Mouse (Mus musculus): ENCODE data around the gene Lnx1. TPM values are rescaled to one million over a fixed set of nuclear protein-coding genes. Genes with fewer than 3 reads are reported as not detected.

Lnx1 gene
- 16.9 and 22.7 TPM in 2 replicates for polyA plus RNA-seq (2015; fragmentation: Nextera tagmentation; extraction: Ambion mirVana)

DNA sequence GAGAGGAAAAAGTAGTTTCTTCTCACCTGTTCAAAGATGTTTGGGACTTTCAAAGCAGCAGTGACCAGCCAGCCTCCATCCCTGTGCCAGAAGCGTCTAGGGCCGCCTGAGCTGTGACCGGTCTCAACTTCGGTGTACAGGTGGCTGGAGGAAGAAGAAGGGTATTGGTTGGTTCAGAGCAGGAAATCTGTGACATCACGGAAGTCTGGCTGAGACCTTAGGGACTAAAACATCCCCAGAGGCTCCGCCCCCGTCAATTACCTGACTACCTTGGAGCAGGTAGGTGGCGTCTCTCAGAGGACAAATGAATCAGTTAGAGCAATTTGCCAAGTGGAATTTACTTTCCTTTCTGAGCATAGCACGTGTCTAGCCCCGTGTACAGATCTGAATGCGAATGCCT, at the start of gene Lnx1:
Lnx1 (minus strand) TSS at position 147 of the 400 bp plus-strand sequence.
- Histone ChIP-seq H3K27me3 (ENCODE audit: control insufficient read depth, insufficient read depth, low read depth, low read length) (peaks cover 3% of the 10 kb centered on the region; the same call in 1 of the 2 replicates), H3K27ac (ENCODE audit: low read length) (no peak within 1 kb of the TSS), H3K9ac (ENCODE audit: low read depth, low read length) (no peak within 1 kb of the TSS), H3K36me3 (ENCODE audit: control insufficient read depth, insufficient read depth, low read length) (no peaks in the 10 kb centered on the region), H3K4me1 (ENCODE audit: control insufficient read depth, insufficient read depth, low read length) (peaks cover 6% of the 10 kb centered on the region), H3K4me3 (ENCODE audit: low read depth, low read length) (no peak within 1 kb of the TSS), H3K9me3 (replicated peaks; ENCODE audit: control insufficient read depth, low read length, poor library complexity, severe bottlenecking) (no peaks in the 10 kb centered on the region), H3K4me2 (ENCODE audit: low read length) (peak within 1 kb of the TSS; percentile 62; the same call in 1 of the 2 replicates)
- WGBS, result 58% methylated on average over 11 of the region's 11 CpGs
- ATAC-seq, result no peak

DNA sequence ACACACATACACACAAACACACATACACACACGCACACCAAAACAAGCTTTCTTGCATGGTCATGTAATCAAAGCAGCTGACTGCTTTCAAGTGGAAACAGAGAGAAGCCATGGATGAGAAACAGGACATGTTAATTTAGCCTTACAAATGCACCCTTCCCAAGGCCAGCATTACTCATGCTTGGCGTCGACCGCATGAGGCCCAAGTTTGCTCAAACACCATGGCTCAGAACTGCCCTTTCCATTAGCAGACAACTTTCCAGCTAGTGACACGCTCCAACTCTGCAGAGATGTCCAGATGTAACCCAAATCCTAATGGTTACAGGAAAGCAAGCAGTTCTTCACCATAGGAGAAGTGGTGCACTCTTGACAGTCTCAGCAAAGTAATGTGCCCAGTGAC, 47.8 kb upstream of the Lnx1 start:
- 88% methylated on average over 5 of the region's 5 CpGs for WGBS
- H3K4me2 ChIP-seq (ENCODE audit: low read length), result no peak overlapping the region
- H3K4me3 ChIP-seq (ENCODE audit: low read depth, low read length), result no peak overlapping the region
- H3K9ac ChIP-seq (ENCODE audit: low read depth, low read length), result no peak overlapping the region
- no peaks in the 10 kb centered on the region for H3K9me3 ChIP-seq (replicated peaks; ENCODE audit: control insufficient read depth, low read length, poor library complexity, severe bottlenecking)
- H3K27me3 ChIP-seq (ENCODE audit: control insufficient read depth, insufficient read depth, low read depth, low read length), result no peaks in the 10 kb centered on the region
- ATAC-seq, result no peak
- H3K27ac ChIP-seq (ENCODE audit: low read length), result no peak overlapping the region
- H3K36me3 ChIP-seq (ENCODE audit: control insufficient read depth, insufficient read depth, low read length), result no peaks in the 10 kb centered on the region
- H3K4me1 ChIP-seq (ENCODE audit: control insufficient read depth, insufficient read depth, low read length), result no peaks in the 10 kb centered on the region

DNA sequence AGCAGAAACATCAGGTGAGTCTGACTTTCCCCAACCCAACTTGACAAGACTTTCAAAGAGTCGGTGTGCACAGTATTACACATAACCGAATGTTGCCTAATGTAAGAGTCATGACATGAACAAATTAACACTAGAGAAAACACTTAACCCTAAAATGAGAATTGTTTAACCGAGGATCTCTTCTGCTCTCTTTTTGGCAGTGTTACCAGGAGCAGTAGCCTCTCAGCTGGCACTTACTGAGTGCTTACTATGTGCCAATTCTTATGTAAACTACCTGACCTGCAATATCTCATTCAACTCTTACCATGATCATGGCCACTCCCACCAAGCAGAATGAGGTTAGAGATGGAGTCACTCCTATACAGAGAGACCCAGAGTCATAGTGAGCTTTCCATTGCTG, 44.8 kb upstream of the Lnx1 start:
- H3K4me2 ChIP-seq (ENCODE audit: low read length), result no peak overlapping the region
- no peak overlapping the region for H3K4me3 ChIP-seq (ENCODE audit: low read depth, low read length)
- no peak overlapping the region for H3K9ac ChIP-seq (ENCODE audit: low read depth, low read length)
- no peaks in the 10 kb centered on the region for H3K9me3 ChIP-seq (replicated peaks; ENCODE audit: control insufficient read depth, low read length, poor library complexity, severe bottlenecking)
- no peaks in the 10 kb centered on the region for H3K27me3 ChIP-seq (ENCODE audit: control insufficient read depth, insufficient read depth, low read depth, low read length)
- H3K27ac ChIP-seq (ENCODE audit: low read length), result no peak overlapping the region
- no peaks in the 10 kb centered on the region for H3K4me1 ChIP-seq (ENCODE audit: control insufficient read depth, insufficient read depth, low read length)
- H3K36me3 ChIP-seq (ENCODE audit: control insufficient read depth, insufficient read depth, low read length), result no peaks in the 10 kb centered on the region
- WGBS, result 88% methylated on average over 3 of the region's 3 CpGs
- ATAC-seq, result no peak

DNA sequence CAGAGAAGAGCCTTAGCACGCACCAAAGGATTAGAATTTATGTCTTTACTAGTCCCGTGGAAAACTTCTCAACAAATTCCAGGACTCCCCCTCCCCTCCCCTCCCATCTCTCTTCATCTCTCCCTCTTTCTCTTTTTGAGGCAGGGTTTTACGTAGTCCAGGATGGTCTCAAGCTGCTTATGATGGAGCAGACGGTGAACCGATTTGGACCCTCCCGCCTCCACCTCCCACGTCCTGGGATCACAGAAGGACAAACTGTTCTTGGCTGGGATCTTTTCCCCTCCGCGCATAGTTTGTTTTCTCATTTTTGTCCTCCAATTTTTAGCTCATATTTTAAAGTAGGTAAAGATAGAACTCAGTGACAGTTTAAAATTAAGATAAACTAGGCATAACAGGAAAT, 38.2 kb upstream of the Lnx1 start:
- H3K27me3 ChIP-seq (ENCODE audit: control insufficient read depth, insufficient read depth, low read depth, low read length), result no peaks in the 10 kb centered on the region
- no peak overlapping the region for H3K27ac ChIP-seq (ENCODE audit: low read length)
- 90% methylated on average over 9 of the region's 9 CpGs for WGBS
- H3K36me3 ChIP-seq (ENCODE audit: control insufficient read depth, insufficient read depth, low read length), result no peaks in the 10 kb centered on the region
- H3K9me3 ChIP-seq (replicated peaks; ENCODE audit: control insufficient read depth, low read length, poor library complexity, severe bottlenecking), result no peaks in the 10 kb centered on the region
- H3K9ac ChIP-seq (ENCODE audit: low read depth, low read length), result no peak overlapping the region
- no peak for ATAC-seq
- H3K4me3 ChIP-seq (ENCODE audit: low read depth, low read length), result no peak overlapping the region
- H3K4me2 ChIP-seq (ENCODE audit: low read length), result no peak overlapping the region
- H3K4me1 ChIP-seq (ENCODE audit: control insufficient read depth, insufficient read depth, low read length), result no peaks in the 10 kb centered on the region; the same call in 1 of the 2 replicates

DNA sequence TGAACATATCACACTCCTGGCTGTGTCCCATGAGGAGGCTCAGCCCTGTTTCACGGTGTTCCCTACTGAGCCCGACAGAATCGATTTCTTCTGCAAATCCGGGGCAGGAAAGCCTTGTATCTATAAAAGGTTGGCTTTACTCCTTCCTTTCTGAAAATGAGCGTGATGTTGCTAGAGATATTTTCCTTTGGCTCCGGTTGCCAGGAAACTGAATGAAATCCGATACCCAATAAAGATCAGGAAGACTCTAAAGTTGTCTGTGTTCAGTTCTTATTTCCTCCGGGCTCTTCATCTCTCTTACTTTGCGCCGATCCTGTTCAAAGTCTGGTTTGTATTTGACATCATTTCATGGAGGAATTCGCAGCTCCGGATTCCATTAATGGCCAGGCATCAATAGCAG, 36.7 kb upstream of the Lnx1 start:
- Histone ChIP-seq H3K36me3 (ENCODE audit: control insufficient read depth, insufficient read depth, low read length) (no peaks in the 10 kb centered on the region), H3K4me1 (ENCODE audit: control insufficient read depth, insufficient read depth, low read length) (no peaks in the 10 kb centered on the region; the same call in 1 of the 2 replicates), H3K27me3 (ENCODE audit: control insufficient read depth, insufficient read depth, low read depth, low read length) (no peaks in the 10 kb centered on the region), H3K9me3 (replicated peaks; ENCODE audit: control insufficient read depth, low read length, poor library complexity, severe bottlenecking) (no peaks in the 10 kb centered on the region), H3K4me2 (ENCODE audit: low read length) (no peak overlapping the region), H3K4me3 (ENCODE audit: low read depth, low read length) (no peak overlapping the region), H3K9ac (ENCODE audit: low read depth, low read length) (no peak overlapping the region), H3K27ac (ENCODE audit: low read length) (no peak overlapping the region)
- WGBS, result 55% methylated on average over 12 of the region's 12 CpGs
- peak; percentile 39; the same call in 1 of the 2 replicates for ATAC-seq

DNA sequence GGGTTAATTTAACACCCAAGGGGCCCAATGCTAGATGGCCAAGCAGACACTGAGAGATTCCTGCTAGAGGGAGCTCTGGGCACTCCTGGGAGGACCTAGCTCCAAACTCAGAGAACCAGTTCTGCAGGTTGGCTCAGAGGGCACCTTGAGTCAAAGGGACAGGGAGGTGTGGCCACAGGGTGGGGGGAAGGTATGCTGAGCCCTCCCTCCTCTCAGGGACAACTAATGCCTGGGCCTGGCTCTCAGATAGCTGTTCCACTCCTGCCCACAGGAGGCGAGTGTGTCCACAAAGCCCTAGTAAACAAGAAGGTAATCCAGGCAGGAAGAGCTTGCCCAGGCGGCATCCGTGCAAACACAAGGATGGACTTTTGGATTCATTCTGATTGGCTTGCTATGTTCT, 35.6 kb upstream of the Lnx1 start:
- WGBS, result 74% methylated on average over 3 of the region's 3 CpGs
- Histone ChIP-seq H3K27me3 (ENCODE audit: control insufficient read depth, insufficient read depth, low read depth, low read length) (no peaks in the 10 kb centered on the region), H3K4me1 (ENCODE audit: control insufficient read depth, insufficient read depth, low read length) (no peaks in the 10 kb centered on the region; the same call in 1 of the 2 replicates), H3K36me3 (ENCODE audit: control insufficient read depth, insufficient read depth, low read length) (no peaks in the 10 kb centered on the region), H3K9ac (ENCODE audit: low read depth, low read length) (no peak overlapping the region), H3K4me2 (ENCODE audit: low read length) (no peak overlapping the region), H3K4me3 (ENCODE audit: low read depth, low read length) (no peak overlapping the region), H3K27ac (ENCODE audit: low read length) (no peak overlapping the region), H3K9me3 (replicated peaks; ENCODE audit: control insufficient read depth, low read length, poor library complexity, severe bottlenecking) (no peaks in the 10 kb centered on the region)
- no peak for ATAC-seq

DNA sequence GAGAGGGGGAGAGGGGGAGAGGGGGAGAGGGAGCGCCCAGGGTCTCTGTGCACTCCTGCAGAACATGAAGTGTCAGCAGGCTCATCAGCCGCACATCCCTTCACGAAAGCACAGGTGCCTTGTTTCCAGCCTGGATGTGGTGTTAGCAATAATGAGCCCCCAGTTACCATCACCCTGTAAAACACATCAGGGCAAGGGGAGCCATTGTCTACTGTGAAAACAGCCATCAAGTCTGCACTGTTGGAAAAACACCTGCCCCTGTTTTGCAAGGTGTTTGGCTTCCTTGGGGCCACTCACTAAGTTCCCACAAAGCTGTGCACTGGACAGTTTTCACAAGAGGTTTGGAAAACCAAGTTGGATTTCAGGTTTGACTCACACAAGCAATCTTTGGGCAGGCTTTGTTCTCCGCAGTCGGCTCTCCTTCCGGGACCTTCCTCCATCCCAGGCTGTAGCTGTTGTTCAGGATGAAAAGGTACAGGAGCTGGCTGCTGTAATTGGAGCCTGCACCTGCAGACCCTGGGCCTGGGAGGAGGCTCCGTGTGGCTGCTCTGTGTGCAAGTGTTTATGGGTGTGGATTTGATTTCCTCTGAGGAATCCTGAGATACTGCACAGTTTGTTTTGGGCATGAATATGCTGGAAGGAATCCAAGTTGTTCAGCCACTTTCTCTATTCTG, 31.3 kb upstream of the Lnx1 start:
- ATAC-seq, result no peak
- Histone ChIP-seq H3K9ac (ENCODE audit: low read depth, low read length) (no peak overlapping the region), H3K36me3 (ENCODE audit: control insufficient read depth, insufficient read depth, low read length) (no peaks in the 10 kb centered on the region), H3K27ac (ENCODE audit: low read length) (no peak overlapping the region), H3K4me3 (ENCODE audit: low read depth, low read length) (no peak overlapping the region), H3K4me1 (ENCODE audit: control insufficient read depth, insufficient read depth, low read length) (no peaks in the 10 kb centered on the region; the same call in 1 of the 2 replicates), H3K4me2 (ENCODE audit: low read length) (no peak overlapping the region), H3K9me3 (replicated peaks; ENCODE audit: control insufficient read depth, low read length, poor library complexity, severe bottlenecking) (no peaks in the 10 kb centered on the region), H3K27me3 (ENCODE audit: control insufficient read depth, insufficient read depth, low read depth, low read length) (no peaks in the 10 kb centered on the region)
- WGBS, result 48% methylated on average over 7 of the region's 7 CpGs

DNA sequence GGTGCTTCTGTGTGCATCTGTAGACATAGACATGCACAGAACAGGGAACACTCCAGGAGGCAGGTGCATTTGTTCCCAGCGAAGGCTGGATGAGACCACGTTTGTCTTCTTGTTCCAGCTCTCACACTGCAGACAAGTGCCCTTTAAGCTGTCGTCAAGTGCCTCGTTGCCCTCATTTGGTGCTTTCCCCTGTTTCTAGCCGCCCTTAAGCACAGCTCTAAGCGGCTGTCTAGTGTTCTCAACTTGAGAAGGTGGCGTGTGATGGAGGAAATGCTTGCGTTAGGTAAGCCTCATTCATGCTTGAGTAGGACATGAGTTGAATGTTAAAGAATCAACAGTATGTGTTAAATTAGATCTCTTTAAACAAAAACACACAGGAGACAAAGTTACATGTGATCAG, 29.9 kb upstream of the Lnx1 start:
- Histone ChIP-seq H3K9ac (ENCODE audit: low read depth, low read length) (no peak overlapping the region), H3K27ac (ENCODE audit: low read length) (no peak overlapping the region), H3K27me3 (ENCODE audit: control insufficient read depth, insufficient read depth, low read depth, low read length) (no peaks in the 10 kb centered on the region), H3K4me3 (ENCODE audit: low read depth, low read length) (no peak overlapping the region), H3K9me3 (replicated peaks; ENCODE audit: control insufficient read depth, low read length, poor library complexity, severe bottlenecking) (no peaks in the 10 kb centered on the region), H3K4me2 (ENCODE audit: low read length) (no peak overlapping the region), H3K36me3 (ENCODE audit: control insufficient read depth, insufficient read depth, low read length) (no peaks in the 10 kb centered on the region), H3K4me1 (ENCODE audit: control insufficient read depth, insufficient read depth, low read length) (no peaks in the 10 kb centered on the region)
- no peak for ATAC-seq
- 62% methylated on average over 8 of the region's 8 CpGs for WGBS

DNA sequence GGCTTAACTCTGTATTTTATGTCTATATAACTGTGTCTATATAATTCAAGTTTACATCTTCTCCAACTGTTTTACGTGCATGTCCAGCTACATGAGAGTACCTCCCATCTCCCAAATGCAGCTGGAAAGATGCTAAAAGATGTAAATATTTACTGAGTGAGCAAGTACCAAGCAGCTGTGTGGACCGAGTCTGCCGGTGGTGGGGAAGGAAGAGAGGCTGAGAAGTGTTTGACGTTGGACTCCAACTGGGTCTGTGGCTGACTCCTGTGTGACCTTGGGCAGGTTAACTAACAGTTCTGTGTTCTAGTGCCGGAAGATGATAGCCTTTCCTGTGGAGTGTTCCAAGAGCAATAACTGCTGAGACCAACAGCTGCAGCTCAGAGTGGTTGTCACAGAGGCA, 27.9 kb upstream of the Lnx1 start:
- WGBS, result 89% methylated on average over 5 of the region's 5 CpGs
- Histone ChIP-seq H3K36me3 (ENCODE audit: control insufficient read depth, insufficient read depth, low read length) (no peaks in the 10 kb centered on the region), H3K4me1 (ENCODE audit: control insufficient read depth, insufficient read depth, low read length) (no peaks in the 10 kb centered on the region)

More for the DNA sequence above, 27.9 kb upstream of the Lnx1 start:
- Histone ChIP-seq H3K27ac (ENCODE audit: low read length) (no peak overlapping the region), H3K4me2 (ENCODE audit: low read length) (no peak overlapping the region), H3K9ac (ENCODE audit: low read depth, low read length) (no peak overlapping the region), H3K9me3 (replicated peaks; ENCODE audit: control insufficient read depth, low read length, poor library complexity, severe bottlenecking) (no peaks in the 10 kb centered on the region), H3K27me3 (ENCODE audit: control insufficient read depth, insufficient read depth, low read depth, low read length) (no peaks in the 10 kb centered on the region), H3K4me3 (ENCODE audit: low read depth, low read length) (no peak overlapping the region)
- ATAC-seq, result no peak
